Mouse (Mus musculus) bone marrow, adult 2 months (tissue): ENCODE measurements around the gene Pigl.

Experiments used
- CTCF ChIP-seq: fragments of 200-500 bp; IDR thresholded peaks from 2 replicates; pipeline ENCODE4 v1.5.1; 2011; ENCODE audit warnings: low read length, control low read depth; ENCODE audit not compliant: control insufficient read depth, insufficient read depth
- POLR2A ChIP-seq: fragments of 200-500 bp; IDR thresholded peaks from 2 replicates; pipeline ENCODE4 v1.6.1; 2011; ENCODE audit warnings: low read depth, mild to moderate bottlenecking, control low read depth, low read length, borderline replicate concordance; ENCODE audit not compliant: control insufficient read depth

- TF ChIP-seq POLR2A: no peak
- TF ChIP-seq CTCF: no peak
Observed at GRCm38 (mm10) chr11:62495276-62495801, 37.1 kb downstream of the Pigl start.
